15 mouse cellular contexts compared by ENCODE assay signal in genomic region chr14:105744578-105744977, GRCm38 (mm10).
DNase-seq lines count a peak whose midpoint lies in the region; ATAC-seq lines count a peak whose summit lies in the region.
"Had no signal": no experiment of that assay in that cellular context is flagged by ENCODE, and none has a peak within 500 bp of the region (broad histone marks: within the 10 kb centered on the region; RNA-seq: fewer than 3 reads in every experiment).

No protein-coding gene starts in this region.

- H3K4me3 ChIP-seq in heart, embryonic 15.5 days = no peak overlapping the region
- H3K4me3 ChIP-seq in limb, embryonic 15.5 days = no peak overlapping the region
- no peak overlapping the region for H3K4me3 ChIP-seq in limb, embryonic 10.5 days
- no peak overlapping the region for H3K4me3 ChIP-seq in liver, embryonic 11.5 days (ENCODE audit: low read depth, low read length)
- H3K4me3 ChIP-seq: forebrain, embryonic 13.5 days; liver, embryonic 12.5 days; midbrain, embryonic 13.5 days had no signal

- H3K4me1 ChIP-seq in heart, embryonic 15.5 days (replicated peaks) = peaks cover 6% of the 10 kb centered on the region
- H3K4me1 ChIP-seq in limb, embryonic 15.5 days = peaks cover 14% of the 10 kb centered on the region; the same call in 1 of the 2 replicates
- H3K4me1 ChIP-seq in limb, embryonic 10.5 days = no peaks in the 10 kb centered on the region; the same call in 1 of the 2 replicates
- no peaks in the 10 kb centered on the region for H3K4me1 ChIP-seq in liver, embryonic 11.5 days (replicated peaks; ENCODE audit: control insufficient read depth, insufficient read depth, low read length)
- H3K4me1 ChIP-seq: forebrain, embryonic 13.5 days; liver, embryonic 12.5 days; midbrain, embryonic 13.5 days had no signal

- ATAC-seq in heart, embryonic 15.5 days (replicated peaks; ENCODE audit: insufficient number of reproducible peaks, insufficient read depth, low FRiP score, low read depth) = no peak
- no peak for ATAC-seq in limb, embryonic 15.5 days (ENCODE audit: insufficient number of reproducible peaks, low FRiP score, low TSS enrichment, low read depth)
- no peak for ATAC-seq in liver, embryonic 11.5 days (replicated peaks; ENCODE audit: low FRiP score)
- ATAC-seq: forebrain, embryonic 13.5 days; hindbrain, postnatal 0 days; liver, embryonic 12.5 days; midbrain, embryonic 13.5 days had no signal

- no peak overlapping the region for H3K9ac ChIP-seq in heart, embryonic 15.5 days
- no peak overlapping the region for H3K9ac ChIP-seq in limb, embryonic 15.5 days
- H3K9ac ChIP-seq in liver, embryonic 11.5 days (ENCODE audit: low read depth, low read length) = no peak overlapping the region
- H3K9ac ChIP-seq: forebrain, embryonic 13.5 days; liver, embryonic 12.5 days; midbrain, embryonic 13.5 days had no signal

- no peak for DNase-seq in heart, adult 8-10 months (ENCODE audit: low spot score)
- no peak for DNase-seq in limb, embryonic 10.5 days (ENCODE audit: low spot score)
- peak; percentile 27 for DNase-seq in 3T3-L1 (ENCODE audit: low read depth, low spot score)
- peak; percentile 66 for DNase-seq in adipocyte (ENCODE audit: low spot score)
- no peak for DNase-seq in liver, embryonic 11.5 days (ENCODE audit: low spot score)
- DNase-seq: cerebellum, postnatal 10 days; layer of hippocampus, postnatal 36 days; lung, postnatal 4 days; right cerebral cortex, postnatal 14 days had no signal

- 60% methylated on average over 2 of the region's 2 CpGs for whole genome bisulfite sequencing in heart, embryonic 15.5 days
- WGBS in limb, embryonic 15.5 days = 65% methylated on average over 2 of the region's 2 CpGs
- 93% methylated on average over 2 of the region's 2 CpGs for WGBS in limb, embryonic 10.5 days
- WGBS in liver, embryonic 11.5 days = 76% methylated on average over 2 of the region's 2 CpGs

- no peaks in the 10 kb centered on the region for H3K27me3 ChIP-seq in heart, embryonic 15.5 days
- no peaks in the 10 kb centered on the region for H3K27me3 ChIP-seq in limb, embryonic 15.5 days
- H3K27me3 ChIP-seq in limb, embryonic 10.5 days (ENCODE audit: low read depth, poor library complexity, severe bottlenecking) = no peaks in the 10 kb centered on the region
- H3K27me3 ChIP-seq in liver, embryonic 11.5 days (replicated peaks; ENCODE audit: control insufficient read depth, insufficient read depth, low read length) = no peaks in the 10 kb centered on the region
- H3K27me3 ChIP-seq: forebrain, embryonic 13.5 days; liver, embryonic 12.5 days; midbrain, embryonic 13.5 days had no signal

- H3K27ac ChIP-seq in heart, embryonic 15.5 days = peak overlapping the region; percentile 61
- peak overlapping the region; percentile 1; the same call in 1 of the 2 replicates for H3K27ac ChIP-seq in limb, embryonic 15.5 days
- no peak overlapping the region for H3K27ac ChIP-seq in limb, embryonic 10.5 days
- H3K27ac ChIP-seq in liver, embryonic 11.5 days (ENCODE audit: low read depth, low read length) = no peak overlapping the region
- H3K27ac ChIP-seq: forebrain, embryonic 13.5 days; hindbrain, postnatal 0 days; liver, embryonic 12.5 days; midbrain, embryonic 13.5 days had no signal

- H3K4me2 ChIP-seq in heart, embryonic 15.5 days = no peak overlapping the region
- no peak overlapping the region for H3K4me2 ChIP-seq in limb, embryonic 15.5 days
- no peak overlapping the region for H3K4me2 ChIP-seq in liver, embryonic 11.5 days
- H3K4me2 ChIP-seq: forebrain, embryonic 13.5 days; liver, embryonic 12.5 days; midbrain, embryonic 13.5 days had no signal

- no peaks in the 10 kb centered on the region for H3K36me3 ChIP-seq in heart, embryonic 15.5 days
- H3K36me3 ChIP-seq in limb, embryonic 15.5 days = no peaks in the 10 kb centered on the region
- H3K36me3 ChIP-seq in limb, embryonic 10.5 days = no peaks in the 10 kb centered on the region
- no peaks in the 10 kb centered on the region for H3K36me3 ChIP-seq in liver, embryonic 11.5 days (ENCODE audit: control insufficient read depth, insufficient read depth, low read length)
- H3K36me3 ChIP-seq: liver, embryonic 12.5 days; midbrain, embryonic 13.5 days had no signal

- H3K9me3 ChIP-seq in heart, embryonic 15.5 days (replicated peaks) = no peaks in the 10 kb centered on the region
- no peaks in the 10 kb centered on the region for H3K9me3 ChIP-seq in limb, embryonic 15.5 days
- H3K9me3 ChIP-seq in limb, embryonic 10.5 days (replicated peaks) = no peaks in the 10 kb centered on the region
- H3K9me3 ChIP-seq in liver, embryonic 11.5 days (ENCODE audit: control insufficient read depth, low read length) = no peaks in the 10 kb centered on the region
- H3K9me3 ChIP-seq: forebrain, embryonic 13.5 days; liver, embryonic 12.5 days; midbrain, embryonic 13.5 days had no signal

Comparison
In these comparisons a context has a peak if more than half of its experiments do, and no peak if none do; other contexts are left out.
1. H3K27ac ChIP-seq: peak in heart, embryonic 15.5 days (single experiment) and limb, embryonic 15.5 days (single experiment); none in limb, embryonic 10.5 days (single experiment) and liver, embryonic 11.5 days (single experiment).
2. DNase-seq: peak in 3T3-L1 (single experiment) and adipocyte (single experiment); none in heart, adult 8-10 months (single experiment), limb, embryonic 10.5 days (single experiment) and liver, embryonic 11.5 days (single experiment).